Mouse (Mus musculus) liver, postnatal 0 days (tissue): ENCODE results near the gene Ern1.

Experiments
- CTCF ChIP-seq: sonication (generic); IDR thresholded peaks from 2 replicates; pipeline ENCODE4 v1.5.1; 2016; ENCODE audit warnings: antibody characterized with exemption, low read depth
- EP300 ChIP-seq: IDR thresholded peaks from 2 replicates; pipeline ENCODE4 v1.6.1; 2016; ENCODE audit warnings: antibody characterized with exemption, low read depth, mild to moderate bottlenecking

DNA sequence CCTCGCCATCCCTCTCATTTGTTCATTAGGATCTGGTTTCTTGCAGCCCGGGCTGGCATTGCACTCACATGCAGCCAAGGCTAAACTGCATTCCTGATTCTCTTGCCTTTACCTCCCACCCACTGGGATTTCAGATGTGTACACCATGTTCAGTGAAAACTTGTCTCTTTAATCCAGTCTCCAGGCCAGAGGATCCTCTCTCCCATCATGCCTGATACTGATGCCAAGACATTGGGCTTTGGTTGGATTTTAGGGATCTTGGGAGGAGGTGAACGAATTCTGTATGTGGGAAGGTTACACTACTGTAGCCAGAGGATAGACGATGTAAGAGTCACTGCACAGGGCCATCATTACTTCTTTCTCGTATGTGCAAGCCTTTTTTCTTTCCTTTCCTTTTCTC is 62.5 kb downstream of the Ern1 start:
- TF ChIP-seq EP300: no peak
- TF ChIP-seq CTCF: no peak
